Mouse (Mus musculus) hindlimb bud, embryonic 11.5 days (tissue): ENCODE results near the gene Cdt1.

Experiments
- DNase-seq: peaks from one replicate; pipeline ENCODE4 v3.0.0-alpha.2; 2012; ENCODE audit warnings: low read depth, low spot score; ENCODE audit errors: extremely low spot score

The Cdt1 gene

DNA sequence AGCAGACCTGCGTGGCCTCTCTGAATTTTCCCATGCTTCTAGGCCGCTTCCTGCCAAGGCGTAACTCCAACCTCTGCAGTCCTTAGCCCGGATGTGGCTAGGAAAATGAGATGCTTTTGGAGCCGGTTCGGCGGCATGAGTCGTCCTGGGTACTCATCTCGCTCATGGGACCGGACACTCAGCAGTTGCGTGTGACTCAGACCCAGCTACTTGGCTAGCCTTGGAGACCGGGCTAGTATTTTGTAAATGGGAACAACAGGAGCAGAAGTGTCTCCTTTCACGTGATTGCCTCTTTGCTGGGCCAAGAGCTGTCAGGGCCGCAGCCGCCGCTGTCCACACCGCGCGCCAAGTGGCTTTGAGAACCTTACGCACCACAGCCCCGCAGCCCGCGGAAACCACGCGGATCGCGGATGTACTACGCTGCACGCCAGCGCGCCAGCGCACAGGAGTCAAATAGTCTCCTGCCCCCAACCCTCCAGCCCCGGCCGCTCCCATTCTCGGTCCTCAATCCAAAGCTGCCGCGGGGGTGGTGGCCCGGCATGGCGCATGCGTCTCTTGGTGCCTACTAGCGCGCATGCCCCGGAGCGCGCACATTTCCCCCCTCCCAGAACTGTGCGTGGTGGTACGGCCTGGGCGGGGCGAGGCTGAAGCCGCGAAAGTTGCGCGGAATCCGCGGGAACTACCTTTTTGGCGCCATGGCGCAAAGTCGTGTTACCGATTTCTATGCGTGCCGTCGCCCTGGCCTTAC lies at the start of gene Cdt1:
Cdt1 (plus strand) TSS at position 655 of the 748 bp plus-strand sequence.
- peak; percentile 89 for DNase-seq

DNA sequence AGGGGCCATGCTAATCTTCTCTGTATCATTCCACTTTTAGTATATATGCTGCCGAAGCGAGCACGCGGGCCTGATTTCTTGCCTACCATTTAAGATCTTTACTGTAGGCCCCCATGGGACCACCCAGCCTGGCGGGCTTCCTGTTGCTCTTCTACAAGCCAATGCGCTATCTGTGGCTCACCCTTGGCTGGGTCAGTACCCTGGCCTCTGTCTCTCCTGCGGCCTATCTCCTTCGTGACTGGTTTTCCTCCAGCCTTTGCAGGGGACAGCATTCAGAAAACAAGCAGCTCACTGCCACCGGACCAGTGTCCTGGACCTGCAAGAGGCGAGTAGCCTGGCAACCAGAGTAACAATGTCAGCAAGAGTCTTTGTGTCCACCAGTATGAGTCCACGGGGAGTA lies 47.2 kb upstream of the Cdt1 start:
- no peak for DNase-seq

DNA sequence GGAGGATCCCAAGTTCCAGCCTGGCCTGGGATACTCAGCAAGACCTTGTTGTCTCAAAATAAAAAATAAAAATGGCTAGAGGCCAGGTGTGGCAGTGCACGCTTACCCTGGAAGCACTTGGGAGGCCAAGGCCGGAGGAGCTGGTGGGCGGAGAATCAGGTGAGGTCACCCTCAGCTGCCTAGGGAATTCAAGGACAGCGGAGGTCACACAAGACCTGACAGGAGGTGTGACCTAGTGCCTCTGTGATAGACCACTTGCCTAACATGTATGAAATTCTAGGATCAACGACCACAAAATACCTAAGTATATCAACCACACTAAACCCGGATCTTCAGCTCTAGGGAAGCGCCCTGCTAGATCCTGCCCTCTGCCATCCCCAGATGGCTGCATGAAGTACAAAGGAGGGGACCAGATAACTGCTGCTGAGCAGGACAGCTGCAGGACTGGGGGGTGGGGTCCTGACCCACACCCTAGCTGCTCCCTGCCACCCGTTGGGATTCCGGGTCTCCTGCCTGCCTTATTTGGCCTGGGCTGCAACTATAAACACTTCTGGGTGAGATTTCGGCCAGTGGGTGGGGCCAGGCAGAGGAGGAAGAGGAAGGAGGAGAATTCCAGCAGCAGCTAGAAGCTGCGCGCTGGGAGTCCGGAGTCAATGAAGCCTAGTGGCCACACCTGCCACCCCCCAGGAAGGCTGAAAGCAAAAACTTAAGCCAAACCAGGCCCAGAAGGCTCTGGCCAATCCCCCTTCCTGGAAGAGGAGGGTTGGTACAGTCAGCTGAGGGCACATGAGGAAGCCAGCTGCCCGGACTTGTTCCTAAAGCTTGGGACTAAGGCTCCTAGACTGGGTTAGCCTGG lies 44.8 kb upstream of the Cdt1 start:
- no peak for DNase-seq

DNA sequence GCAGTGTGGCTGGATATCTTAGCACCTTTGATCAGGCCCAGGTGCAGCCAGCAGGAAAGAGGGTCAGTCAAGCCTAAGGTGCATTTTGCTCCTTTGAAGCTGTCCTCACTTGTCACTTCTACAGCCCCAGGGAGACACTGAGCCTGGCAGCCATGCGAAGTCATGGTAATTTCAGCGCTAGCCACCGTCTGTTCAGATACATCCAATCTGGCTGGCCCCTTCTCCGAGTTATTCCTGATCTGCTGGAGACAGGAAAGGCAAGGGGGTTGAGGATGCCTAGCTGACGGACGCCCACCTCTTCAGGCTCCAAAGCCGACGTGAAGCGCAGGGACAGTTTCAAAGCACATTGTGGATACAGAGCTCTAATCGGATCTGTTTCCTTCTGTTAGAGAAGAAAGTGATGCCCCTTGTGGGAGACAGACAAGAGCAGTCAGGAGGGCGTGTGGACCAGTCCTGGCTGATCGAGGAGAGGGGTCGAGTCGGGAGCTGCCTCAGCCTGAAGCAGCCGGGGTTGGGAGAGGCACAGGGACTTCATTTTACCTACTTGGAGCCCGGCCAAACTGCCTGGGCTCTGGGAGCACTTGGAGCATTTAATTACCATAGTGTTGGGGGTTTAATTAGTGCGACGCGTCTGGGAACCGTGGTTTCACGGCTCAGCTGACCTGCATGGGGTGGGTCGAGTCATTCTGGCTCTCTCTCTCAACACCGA lies 44.0 kb upstream of the Cdt1 start:
- no peak for DNase-seq

DNA sequence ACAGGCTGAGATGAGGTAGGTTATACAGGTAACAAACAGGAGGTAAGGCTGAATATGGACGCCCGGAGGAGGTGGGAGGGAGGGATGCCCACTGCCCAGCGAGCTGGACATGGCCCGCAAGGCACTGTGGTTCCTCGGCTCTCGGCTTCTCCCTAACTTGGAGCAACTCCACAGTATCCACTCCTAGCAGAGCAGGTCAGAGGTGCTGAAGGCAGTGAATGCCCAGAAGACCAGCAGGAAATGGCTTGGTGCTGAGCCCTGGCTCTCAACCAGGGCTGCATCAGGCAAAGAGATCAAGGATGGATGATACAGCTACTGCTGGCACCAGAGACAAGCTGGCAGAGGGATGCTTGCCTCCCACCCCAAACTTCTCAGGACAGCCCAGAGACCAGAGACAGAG lies 43.3 kb upstream of the Cdt1 start:
- DNase-seq, result no peak

DNA sequence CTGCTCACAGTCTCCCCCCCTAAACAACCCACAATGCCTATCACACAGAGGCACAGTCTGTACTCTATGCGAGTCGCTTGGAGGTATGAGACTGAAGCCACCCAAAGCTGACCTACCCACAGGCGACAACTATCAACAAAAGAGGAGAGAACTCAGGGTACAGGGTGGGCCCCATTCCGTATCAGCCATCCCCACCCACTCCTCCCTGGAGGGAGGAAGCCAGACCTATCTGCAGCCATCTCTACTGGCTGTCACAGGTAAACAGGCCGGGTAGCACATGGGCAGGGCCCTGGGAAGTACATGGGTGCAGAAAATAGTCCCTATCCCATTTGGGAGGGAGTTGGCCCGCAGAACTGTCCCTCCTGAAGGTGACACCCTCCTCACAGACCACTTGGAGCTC lies 42.8 kb upstream of the Cdt1 start:
- no peak for DNase-seq

DNA sequence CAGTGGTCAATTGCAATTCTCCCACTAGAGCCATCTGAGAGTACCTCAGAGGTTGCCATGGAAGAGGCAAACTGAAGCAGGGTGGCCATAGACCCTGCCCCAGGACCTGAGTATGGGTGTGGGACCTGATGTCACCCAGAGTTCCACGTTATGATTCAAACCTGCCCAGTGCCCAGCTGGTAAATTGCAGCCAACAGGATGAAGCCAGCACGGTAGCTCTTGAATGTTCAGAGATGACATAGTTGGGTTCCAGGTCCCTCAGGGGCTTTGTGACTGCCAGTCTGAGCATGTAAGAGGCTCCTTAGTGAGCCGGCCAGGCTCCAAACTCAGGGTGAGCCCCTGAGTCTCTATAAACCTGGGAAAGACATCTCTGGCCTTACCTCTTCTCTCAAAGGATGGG lies 41.7 kb upstream of the Cdt1 start:
- no peak for DNase-seq

DNA sequence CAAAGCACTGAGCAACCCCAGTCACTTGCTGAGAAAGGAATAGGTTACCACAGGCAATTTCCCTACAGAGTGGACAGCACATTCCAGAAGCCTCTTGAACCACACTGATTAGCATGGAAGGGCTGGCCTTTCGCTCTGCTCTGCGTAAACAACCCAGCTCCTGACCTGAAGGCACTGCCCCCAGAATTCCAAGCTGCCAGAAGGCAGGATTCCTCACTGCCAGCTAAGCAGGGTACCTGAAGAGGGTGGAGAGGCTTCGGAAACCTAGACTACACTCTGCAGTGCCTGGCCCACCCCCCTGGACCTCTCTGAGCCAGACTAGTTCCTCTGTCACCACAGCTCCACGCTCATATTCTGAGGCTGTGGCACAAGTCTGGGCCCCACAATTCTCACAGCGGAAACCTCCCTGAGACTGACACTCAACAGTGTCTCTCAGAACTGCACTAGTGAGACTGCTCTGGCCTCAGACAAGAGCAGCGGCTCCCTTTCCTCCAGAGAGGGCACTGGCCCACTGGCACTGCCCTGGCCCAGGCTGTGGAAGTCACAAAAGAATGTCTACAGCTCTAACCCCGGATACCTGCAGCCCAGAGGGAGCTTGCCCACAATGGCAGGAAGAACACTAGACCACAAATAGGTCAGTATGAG lies 41.2 kb upstream of the Cdt1 start:
- no peak for DNase-seq

DNA sequence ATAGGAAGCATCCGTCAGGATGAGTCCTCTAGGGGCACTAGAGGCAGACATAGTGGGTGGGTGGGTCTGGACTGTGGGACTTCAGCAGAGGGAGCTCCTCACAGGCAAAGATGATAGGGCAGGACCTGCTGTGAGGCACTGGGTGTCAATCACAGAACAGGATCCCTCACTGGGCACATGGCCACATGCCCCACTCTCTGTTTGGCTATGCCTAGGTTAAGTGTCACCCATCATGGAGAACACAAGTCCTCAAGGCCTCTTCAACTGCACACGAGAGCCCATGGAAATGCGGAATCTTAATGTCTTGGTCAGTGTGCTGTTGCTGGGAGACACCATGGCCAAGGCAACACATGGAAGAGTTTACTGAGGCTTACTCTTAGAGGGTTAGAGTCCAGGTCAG lies 39.9 kb upstream of the Cdt1 start:
- DNase-seq, result no peak

DNA sequence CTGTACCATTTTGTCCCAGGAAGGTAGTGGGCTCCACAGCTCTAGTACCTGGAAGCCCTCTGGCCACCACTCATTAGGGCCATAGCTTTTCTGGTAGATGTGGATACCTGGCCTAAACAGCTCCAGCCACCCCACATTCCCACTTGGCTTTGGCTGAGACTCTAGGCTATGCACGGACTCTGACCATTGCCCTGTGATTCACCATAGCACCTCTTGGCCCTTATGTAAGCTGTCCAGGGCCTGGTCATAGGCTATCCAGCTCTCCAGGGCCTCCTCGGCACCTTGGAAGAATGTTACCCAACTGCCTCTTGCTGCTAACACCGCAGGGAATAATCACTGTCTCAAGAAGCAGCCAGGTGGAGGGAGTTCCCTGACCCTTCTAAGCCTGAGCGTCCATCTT lies 38.7 kb upstream of the Cdt1 start:
- no peak for DNase-seq

DNA sequence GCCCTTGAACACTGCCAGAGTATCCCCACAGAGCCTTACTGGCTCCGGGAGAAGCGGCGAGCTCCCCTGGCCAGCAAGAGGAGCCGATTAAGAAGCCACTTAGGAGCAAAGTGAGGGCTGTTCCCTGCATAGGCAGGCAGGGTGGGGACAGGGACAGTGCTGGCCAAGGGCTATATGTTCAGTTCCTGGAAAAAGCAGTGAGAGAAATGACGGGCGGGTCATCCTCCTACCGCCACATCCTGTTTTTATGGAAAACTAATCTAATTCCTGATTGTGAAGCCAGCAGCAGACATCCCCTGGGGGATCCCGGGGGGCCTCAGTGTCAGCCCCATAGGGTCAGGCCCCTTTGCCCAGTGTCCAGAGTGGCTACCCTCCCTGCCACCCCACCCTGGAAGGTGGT lies 36.5 kb upstream of the Cdt1 start:
- no peak for DNase-seq

DNA sequence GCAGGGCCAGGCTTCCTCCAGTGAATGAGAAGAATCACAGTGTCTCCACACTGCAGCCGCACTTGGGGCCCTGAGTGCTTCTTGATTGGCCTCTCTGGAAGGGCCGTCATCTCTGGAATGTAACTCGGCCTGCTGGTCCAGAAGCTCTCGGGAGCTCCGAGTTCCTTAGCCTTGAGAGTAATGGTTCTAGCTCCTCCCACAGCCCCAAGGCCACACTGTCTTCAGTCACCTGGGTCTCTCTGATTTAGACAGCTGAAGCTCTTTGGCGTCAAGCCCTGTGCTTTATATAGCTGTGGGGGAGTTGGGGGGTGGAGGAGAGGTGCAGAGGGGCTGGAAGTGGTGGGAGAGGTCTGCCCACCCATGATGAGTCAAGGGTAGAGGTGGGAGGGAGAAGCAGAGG lies 30.8 kb upstream of the Cdt1 start:
- DNase-seq, result no peak

DNA sequence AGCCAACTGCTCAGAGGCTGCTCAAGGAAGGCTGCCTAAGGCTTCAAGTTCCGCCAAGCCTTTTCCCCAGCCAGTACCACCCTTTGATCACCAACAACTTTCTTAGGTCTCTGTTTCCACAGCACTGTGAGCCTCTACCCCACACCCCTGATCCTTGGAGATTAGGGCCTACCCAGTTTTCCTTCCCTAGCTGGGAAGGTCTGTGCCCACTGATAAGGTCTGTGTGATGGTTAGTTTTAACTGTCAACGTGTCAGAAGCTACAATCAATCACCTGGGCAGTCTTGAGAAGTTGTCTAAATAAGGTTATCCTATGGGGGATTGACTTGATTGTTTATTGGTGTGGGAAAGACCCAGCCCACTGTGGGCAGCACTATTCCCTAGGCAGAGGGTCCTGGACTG lies 30.0 kb upstream of the Cdt1 start:
- DNase-seq, result no peak

DNA sequence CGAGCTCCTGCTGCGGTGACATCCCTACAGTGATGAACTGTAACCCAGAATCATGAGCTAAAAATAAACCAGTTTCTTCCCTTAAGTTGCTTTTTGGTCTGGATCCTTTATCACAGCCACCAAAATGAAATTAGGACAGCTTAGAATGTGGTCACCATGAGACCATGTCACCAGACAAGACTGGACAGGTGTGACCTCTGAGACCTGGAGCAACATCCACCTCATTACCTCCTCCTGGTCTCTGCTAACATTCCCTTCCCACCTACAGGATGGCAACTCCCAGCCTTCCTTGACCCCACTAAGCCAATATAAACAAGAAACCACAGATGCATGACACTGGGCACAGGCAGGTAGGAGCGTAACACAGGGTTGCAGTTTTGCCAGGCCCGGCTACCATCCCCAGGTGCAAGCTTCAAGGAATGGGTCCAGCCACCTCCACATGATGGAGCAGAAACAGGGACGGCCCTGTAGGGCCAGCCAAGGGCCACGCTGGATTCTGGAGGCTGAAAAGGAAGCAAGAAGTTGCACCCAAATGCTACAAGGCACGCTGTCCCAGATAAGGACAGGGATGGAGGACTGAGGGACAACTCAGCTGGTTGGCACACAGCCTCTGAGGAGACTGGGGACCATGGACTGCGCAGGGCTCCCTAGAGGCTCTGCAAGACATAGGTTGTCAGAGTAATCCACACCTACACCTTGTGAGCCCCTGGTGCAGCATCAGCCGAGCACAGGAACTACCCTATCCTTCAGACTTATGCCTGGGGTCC lies 29.3 kb upstream of the Cdt1 start:
- DNase-seq, result no peak

DNA sequence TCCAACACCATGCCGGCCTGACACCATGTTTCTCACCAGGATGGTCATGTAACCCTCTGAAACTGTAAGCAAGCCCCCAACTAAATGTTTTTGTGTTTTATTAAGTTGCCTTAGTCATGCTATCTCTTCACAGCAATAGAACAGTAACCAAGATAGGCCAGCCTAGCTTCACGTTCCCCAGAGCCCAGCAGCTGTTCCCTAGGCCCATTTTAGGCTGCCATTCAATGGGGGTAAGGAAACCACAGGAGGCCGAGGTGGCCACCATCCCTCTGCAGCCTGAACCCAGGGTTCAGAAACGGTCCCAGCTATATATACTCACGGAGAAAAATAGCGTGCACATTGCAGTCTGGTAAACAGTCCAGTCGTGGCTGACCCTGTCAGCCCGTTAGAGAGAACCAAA lies 23.7 kb upstream of the Cdt1 start:
- no peak for DNase-seq

DNA sequence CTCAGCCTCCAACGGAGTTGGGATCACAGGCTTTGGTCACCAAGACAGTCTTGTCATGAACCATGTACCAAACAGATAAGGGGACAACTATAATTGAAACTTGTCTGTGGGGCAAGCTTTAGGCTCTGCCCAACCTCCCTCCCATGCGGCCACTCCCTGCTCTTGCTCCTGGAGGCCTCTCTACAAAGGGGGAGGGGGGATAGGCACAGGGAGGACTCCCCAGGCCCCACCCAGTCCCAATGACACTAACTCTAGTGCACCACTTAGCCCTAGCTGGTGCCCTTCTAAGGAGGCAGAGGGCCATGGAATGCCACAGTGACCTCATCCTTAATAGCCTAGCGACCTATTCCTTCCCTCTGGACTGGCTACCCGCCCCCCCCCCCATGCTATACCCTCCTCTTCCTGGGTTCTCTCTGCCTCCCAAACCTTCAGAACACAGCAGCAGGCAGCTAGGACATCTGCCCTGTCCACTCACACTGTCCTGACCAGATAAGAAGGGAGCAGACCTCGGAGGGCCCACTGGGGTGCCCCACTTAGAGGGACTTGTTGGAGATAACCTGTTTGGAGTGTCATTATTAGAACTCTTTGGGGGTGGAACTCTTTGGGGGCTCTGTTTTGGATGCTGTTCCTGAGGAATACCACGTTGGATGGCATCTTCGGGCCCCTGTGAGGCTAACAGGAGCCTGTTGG lies 21.6 kb upstream of the Cdt1 start:
- no peak for DNase-seq

DNA sequence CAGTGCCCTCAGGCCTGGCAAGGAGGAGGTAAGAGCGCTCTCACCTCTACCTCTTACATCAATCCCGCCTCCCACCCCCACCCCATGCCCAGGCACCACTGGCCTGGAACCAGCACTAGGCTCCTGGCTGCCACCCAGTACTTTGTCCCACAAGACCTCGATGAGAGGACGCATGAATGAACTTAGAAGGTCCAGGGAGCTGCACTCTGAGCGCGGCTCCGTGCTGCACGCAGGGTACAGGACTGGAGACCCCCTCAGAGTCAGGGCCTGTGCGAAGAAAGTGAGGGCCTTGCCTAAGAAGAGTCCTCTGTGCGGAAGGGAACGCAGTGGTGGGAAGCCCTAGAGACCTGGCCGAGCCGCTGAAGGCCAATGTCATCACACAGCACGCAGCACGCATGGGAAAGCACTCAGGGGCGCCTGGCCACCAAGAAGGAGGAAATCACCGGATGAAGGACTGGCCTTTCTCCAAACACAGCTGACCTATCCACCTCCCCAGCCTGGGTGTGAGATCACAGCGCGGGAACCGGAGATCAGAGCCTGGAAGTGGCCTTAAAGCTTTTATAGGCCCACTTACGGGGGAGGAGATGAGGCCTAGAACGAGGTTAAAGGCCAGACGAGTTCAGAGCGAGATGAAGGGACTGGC lies 20.9 kb upstream of the Cdt1 start:
- DNase-seq, result no peak

DNA sequence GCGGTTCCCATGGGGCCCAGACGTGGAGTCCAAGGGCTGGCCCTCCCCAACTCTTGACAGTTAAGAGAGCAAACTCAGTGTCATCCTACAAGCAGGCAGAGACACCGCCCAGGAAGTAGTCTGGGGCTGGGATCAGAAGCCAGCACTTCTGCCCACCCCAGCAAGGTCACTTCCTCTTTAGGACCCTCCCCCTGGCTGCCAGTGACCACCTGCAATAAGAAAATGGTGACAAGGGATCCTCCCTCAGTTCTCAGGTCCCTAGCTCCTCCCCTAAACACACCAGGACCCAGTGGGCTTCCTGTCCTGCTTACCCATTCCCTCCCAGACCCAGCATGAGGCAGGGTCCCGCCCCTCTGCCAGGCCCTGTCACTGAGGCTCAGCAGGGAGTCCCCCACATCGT lies 20.0 kb upstream of the Cdt1 start:
- no peak for DNase-seq

DNA sequence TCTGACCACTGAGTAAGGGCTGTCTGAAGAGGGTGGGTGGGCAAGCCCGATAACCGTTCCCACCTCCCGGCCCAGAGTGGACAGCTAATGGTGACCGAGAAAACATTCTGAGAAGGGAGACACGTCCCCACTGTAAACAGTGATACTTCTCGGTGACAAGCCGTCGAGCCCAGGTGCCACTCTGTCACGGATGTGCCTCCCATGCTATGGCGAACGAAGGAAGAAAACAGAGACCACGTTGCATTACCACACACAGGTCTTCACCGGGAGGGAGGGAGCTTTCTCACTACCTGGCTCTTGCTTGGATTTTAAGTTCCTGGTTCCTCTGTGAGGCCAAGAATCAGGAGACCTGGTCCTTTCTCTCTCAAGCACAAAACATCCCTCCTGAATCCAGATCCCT lies 19.5 kb upstream of the Cdt1 start:
- DNase-seq, result no peak
